18 mouse cellular contexts compared by ENCODE assay signal in genomic region chr10:95762632-95763031, GRCm38 (mm10).
DNase-seq lines count a peak whose midpoint lies in the region; ATAC-seq and TF ChIP-seq lines count a peak whose summit lies in the region.
"Had no signal": no experiment of that assay in that cellular context is flagged by ENCODE, and none has a peak within 500 bp of the region (broad histone marks: within the 10 kb centered on the region; RNA-seq: fewer than 3 reads in every experiment).

No protein-coding gene starts in this region.

- H3K4me2 ChIP-seq in lung, embryonic 14.5 days = no peak overlapping the region
- H3K4me2 ChIP-seq in midbrain, embryonic 13.5 days (replicated peaks) = no peak overlapping the region
- H3K4me2 ChIP-seq: heart, embryonic 13.5 days; hindbrain, embryonic 14.5 days; limb, embryonic 13.5 days; lung, embryonic 15.5 days had no signal

- ATAC-seq in lung, embryonic 14.5 days (ENCODE audit: insufficient read depth) = no peak
- no peak for ATAC-seq in midbrain, embryonic 13.5 days
- ATAC-seq: CD4-positive, CD25-positive, alpha-beta regulatory T cell, adult 4 months had no signal

- H3K9ac ChIP-seq in lung, embryonic 14.5 days = no peak overlapping the region
- no peak overlapping the region for H3K9ac ChIP-seq in midbrain, embryonic 13.5 days (replicated peaks)
- H3K9ac ChIP-seq: heart, embryonic 13.5 days; hindbrain, embryonic 14.5 days; limb, embryonic 13.5 days; lung, embryonic 15.5 days had no signal

- H3K27ac ChIP-seq in lung, embryonic 14.5 days (ENCODE audit: low read depth) = no peak overlapping the region
- H3K27ac ChIP-seq in midbrain, embryonic 13.5 days = no peak overlapping the region
- H3K27ac ChIP-seq: heart, embryonic 13.5 days; hindbrain, embryonic 14.5 days; layer of hippocampus, adult 2 months; limb, embryonic 13.5 days; lung, embryonic 15.5 days had no signal

- no peaks in the 10 kb centered on the region for H3K4me1 ChIP-seq in lung, embryonic 14.5 days (ENCODE audit: insufficient read depth)
- H3K4me1 ChIP-seq in lung, adult 2 months (ENCODE audit: control insufficient read depth, insufficient read depth, low read length) = no peaks in the 10 kb centered on the region
- no peaks in the 10 kb centered on the region for H3K4me1 ChIP-seq in midbrain, embryonic 13.5 days (replicated peaks)
- H3K4me1 ChIP-seq: lung, embryonic 15.5 days had no signal

- no peaks in the 10 kb centered on the region for H3K9me3 ChIP-seq in lung, embryonic 14.5 days (ENCODE audit: low read depth, low read length)
- no peaks in the 10 kb centered on the region for H3K9me3 ChIP-seq in midbrain, embryonic 13.5 days
- H3K9me3 ChIP-seq: heart, embryonic 13.5 days; limb, embryonic 13.5 days; lung, embryonic 15.5 days had no signal

- H3K4me3 ChIP-seq in lung, embryonic 14.5 days (ENCODE audit: low read depth, low read length) = no peak overlapping the region
- no peak overlapping the region for H3K4me3 ChIP-seq in lung, adult 2 months (replicated peaks; ENCODE audit: extremely low read depth, low read depth, low read length)
- H3K4me3 ChIP-seq in midbrain, embryonic 13.5 days (replicated peaks) = no peak overlapping the region
- H3K4me3 ChIP-seq: erythroblast, embryonic 14.5 days; heart, embryonic 13.5 days; layer of hippocampus, adult 2 months; limb, embryonic 13.5 days; lung, embryonic 15.5 days had no signal

- no peak for TF ChIP-seq CTCF in lung, embryonic 14.5 days (IDR thresholded peaks at IDR 0.05; ENCODE audit: low read depth)
- TF ChIP-seq CTCF in lung, adult 2 months (IDR thresholded peaks at IDR 0.05; ENCODE audit: insufficient read depth, low read length) = no peak

- no peaks in the 10 kb centered on the region for H3K27me3 ChIP-seq in lung, embryonic 14.5 days (ENCODE audit: insufficient read depth, low read length)
- H3K27me3 ChIP-seq in midbrain, embryonic 13.5 days = no peaks in the 10 kb centered on the region
- H3K27me3 ChIP-seq: heart, embryonic 13.5 days; limb, embryonic 13.5 days; lung, embryonic 15.5 days had no signal

- 25% methylated on average over 8 of the region's 8 CpGs for WGBS in lung, embryonic 14.5 days
- WGBS in lung, adult 2 months = 44% methylated on average over 8 of the region's 8 CpGs
- WGBS in midbrain, embryonic 13.5 days = 86% methylated on average over 8 of the region's 8 CpGs

- no peaks in the 10 kb centered on the region for H3K36me3 ChIP-seq in lung, embryonic 14.5 days (ENCODE audit: insufficient read depth)
- no peaks in the 10 kb centered on the region for H3K36me3 ChIP-seq in midbrain, embryonic 13.5 days
- H3K36me3 ChIP-seq: heart, embryonic 13.5 days; limb, embryonic 13.5 days; lung, embryonic 15.5 days had no signal

- peak; percentile 25 for DNase-seq in lung, embryonic 14.5 days
- DNase-seq in lung, adult 2 months = no peak
- peak; percentile 77 for DNase-seq in NIH3T3 (ENCODE audit: low read depth)
- DNase-seq in kidney, adult 18-20 months = peak; percentile 51
- DNase-seq in kidney, postnatal 25 days = peak; percentile 35 to 53
- DNase-seq in thymus, postnatal 36 days = no peak
- DNase-seq in MN1 (ENCODE audit: low spot score) = no peak
- DNase-seq: adrenal gland, adult 2 months; cerebellum, postnatal 10 days; gastrocnemius, postnatal 25 days had no signal

- TF ChIP-seq POLR2A in lung, adult 2 months (IDR thresholded peaks at IDR 0.05; ENCODE audit: borderline replicate concordance, extremely low read depth, low read depth, low read length) = no peak

Comparison
In these comparisons a context has a peak if more than half of its experiments do, and no peak if none do; other contexts are left out.
1. DNase-seq: peak in lung, embryonic 14.5 days (single experiment), NIH3T3 (single experiment), kidney, adult 18-20 months (single experiment) and kidney, postnatal 25 days (2 of 2); none in lung, adult 2 months (single experiment), thymus, postnatal 36 days (0 of 2) and MN1 (single experiment).